24 mouse cellular contexts compared by ENCODE assay signal in the genomic region with DNA sequence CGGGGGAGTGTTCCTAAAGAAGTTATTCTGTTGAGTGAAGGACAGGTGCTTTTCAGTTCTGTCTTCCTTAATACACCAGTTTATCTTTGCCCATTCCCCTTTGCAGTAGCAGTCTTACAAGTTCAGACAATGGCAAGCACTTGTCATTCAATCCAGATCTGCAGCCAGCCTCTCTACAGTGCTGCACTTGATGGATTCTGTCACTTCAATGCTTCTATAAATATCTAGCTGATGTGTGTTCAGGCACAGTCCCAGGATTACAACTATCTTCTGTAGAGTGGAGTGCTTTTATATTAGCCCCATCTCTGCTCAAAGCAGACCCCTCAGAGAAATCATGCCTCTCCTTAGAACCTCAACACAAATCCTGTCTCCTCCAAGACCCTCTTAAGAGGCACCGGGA.
"Had no signal": no experiment of that assay in that cellular context is flagged by ENCODE, and none has a peak within 500 bp of the region (broad histone marks: within the 10 kb centered on the region; RNA-seq: fewer than 3 reads in every experiment).

No protein-coding gene starts in this region.

- H3K27me3 ChIP-seq: limb, embryonic 13.5 days; liver, embryonic 15.5 days; lung, embryonic 15.5 days; midbrain, embryonic 13.5 days; neural tube, embryonic 13.5 days; stomach, embryonic 15.5 days had no signal

- H3K9me3 ChIP-seq: limb, embryonic 10.5 days; limb, embryonic 13.5 days; liver, embryonic 12.5 days; liver, embryonic 15.5 days; lung, embryonic 15.5 days; megakaryocyte, embryonic 14.5 days; midbrain, embryonic 13.5 days; neural tube, embryonic 13.5 days; stomach, embryonic 15.5 days had no signal

- ATAC-seq: liver, embryonic 12.5 days; midbrain, embryonic 13.5 days; midbrain, embryonic 16.5 days had no signal

- H3K4me2 ChIP-seq: limb, embryonic 13.5 days; liver, embryonic 12.5 days; liver, embryonic 15.5 days; lung, embryonic 15.5 days; midbrain, embryonic 13.5 days; neural tube, embryonic 13.5 days; stomach, embryonic 15.5 days had no signal

- H3K9ac ChIP-seq: limb, embryonic 13.5 days; liver, embryonic 12.5 days; liver, embryonic 15.5 days; lung, embryonic 15.5 days; midbrain, embryonic 13.5 days; neural tube, embryonic 13.5 days; stomach, embryonic 15.5 days had no signal

- H3K4me1 ChIP-seq: limb, embryonic 13.5 days; stomach, embryonic 15.5 days had no signal

- H3K27ac ChIP-seq: kidney, postnatal 0 days; layer of hippocampus, adult 2 months; limb, embryonic 10.5 days; limb, embryonic 13.5 days; liver, embryonic 12.5 days; liver, embryonic 15.5 days; lung, embryonic 15.5 days; midbrain, embryonic 10.5 days; midbrain, embryonic 13.5 days; neural tube, embryonic 13.5 days; stomach, embryonic 15.5 days had no signal

- DNase-seq: kidney, postnatal 25 days; layer of hippocampus, adult 9-11 months; liver; lung, adult 18-20 months; lung, postnatal 10 days; lung, postnatal 36 days; retina, postnatal 1 day; right cerebral cortex, postnatal 25 days; spleen, adult 18-20 months; thymus, postnatal 36 days had no signal

- H3K36me3 ChIP-seq: limb, embryonic 10.5 days; limb, embryonic 13.5 days; liver, embryonic 12.5 days; liver, embryonic 15.5 days; lung, embryonic 15.5 days; midbrain, embryonic 10.5 days; midbrain, embryonic 13.5 days; neural tube, embryonic 13.5 days; stomach, embryonic 15.5 days had no signal

- H3K4me3 ChIP-seq: layer of hippocampus, adult 2 months; limb, embryonic 10.5 days; limb, embryonic 13.5 days; liver, embryonic 12.5 days; liver, embryonic 15.5 days; lung, embryonic 15.5 days; megakaryocyte, embryonic 14.5 days; midbrain, embryonic 10.5 days; midbrain, embryonic 13.5 days; myocyte; neural tube, embryonic 13.5 days; stomach, embryonic 15.5 days had no signal
